Mouse (Mus musculus) heart, postnatal 0 days (tissue): ENCODE results near the gene Fev. TPM values are rescaled to one million over a fixed set of nuclear protein-coding genes. Genes with fewer than 3 reads are reported as not detected.

Experiments used
- ATAC-seq: fragments of 200-750 bp; cut with Nextera tagmentation; 2 replicates; pipeline ENCODE4 v1.8.0; 2017; ENCODE audit warnings: low read depth, moderate number of reproducible peaks, moderate library complexity; ENCODE audit not compliant: insufficient read depth
- DNase-seq: peaks from one replicate; pipeline ENCODE4 v3.0.0-alpha.2; 2016; ENCODE audit warnings: low spot score
- H3K27ac ChIP-seq: fragments of 300-500 bp; sonication (generic); 2 replicates; pipeline ENCODE4 v1.5.1; 2014; ENCODE audit warnings: low read depth, mild to moderate bottlenecking
- H3K27me3 ChIP-seq: fragments of 300-500 bp; sonication (generic); 2 replicates; pipeline ENCODE4 v1.6.1; 2014; ENCODE audit warnings: low read length, mixed read lengths; ENCODE audit not compliant: control insufficient read depth, insufficient read depth
- H3K36me3 ChIP-seq: fragments of 300-500 bp; sonication (generic); replicated peaks from 2 replicates; pipeline ENCODE4 v1.6.1; 2014; ENCODE audit warnings: low read length, mixed read lengths; ENCODE audit not compliant: control insufficient read depth, insufficient read depth
- H3K4me1 ChIP-seq: fragments of 300-500 bp; sonication (generic); 2 replicates; pipeline ENCODE4 v1.6.1; 2014; ENCODE audit warnings: antibody characterized with exemption; ENCODE audit not compliant: control insufficient read depth, insufficient read depth
- H3K4me2 ChIP-seq: fragments of 300-500 bp; sonication (generic); 2 replicates; pipeline ENCODE4 v1.6.1; 2014; ENCODE audit warnings: low read depth, mild to moderate bottlenecking, low read length, moderate library complexity
- H3K4me3 ChIP-seq: fragments of 300-500 bp; sonication (generic); 2 replicates; pipeline ENCODE4 v1.5.1; 2014; ENCODE audit warnings: low read depth, low read length
- H3K9ac ChIP-seq: fragments of 300-500 bp; sonication (generic); replicated peaks from 2 replicates; pipeline ENCODE4 v1.6.1; 2014; ENCODE audit warnings: low read depth, low read length, mixed read lengths
- H3K9me3 ChIP-seq: fragments of 300-500 bp; sonication (generic); replicated peaks from 2 replicates; pipeline ENCODE4 v1.6.1; 2016; ENCODE audit warnings: low read length; ENCODE audit not compliant: control insufficient read depth
- CTCF ChIP-seq: IDR thresholded peaks from 2 replicates; pipeline ENCODE4 v1.5.1; 2016; ENCODE audit warnings: antibody characterized with exemption, control low read depth, low read depth
- EP300 ChIP-seq: IDR thresholded peaks from 2 replicates; pipeline ENCODE4 v1.6.1; 2016; ENCODE audit warnings: antibody characterized with exemption, low read depth
- WGBS: fragments of 180-500 bp; shearing (Covaris S2); extraction: QIAGEN DNeasy Blood & Tissue Kit; methylation state at CpG from one replicate; pipeline ENCODE4 v1.1.7; 2014; 5-methylcytosine and 5-hydroxymethylcytosine counted together
- polyA plus RNA-seq: library from polyadenylated mRNA; unstranded; fragments of >200 nt; fragmentation: Nextera tagmentation; extraction: Ambion mirVana; gene quantifications from 2 replicates; pipeline ENCODE4 v1.2.1, GENCODE M21; 2015
- total RNA-seq: library from RNA; depleted of rRNA; stranded (reverse); fragments of >200 nt; gene quantifications from 2 replicates; pipeline ENCODE4 v1.2.3, GENCODE M21; 2014; ENCODE audit warnings: low replicate concordance

Fev gene
- total and polyA plus RNA-seq, 2 experiments from 2014 or later: 0.34 TPM; not detected in 1

GRCm38 (mm10) chr1:74894966-74895365 is 9.7 kb upstream of the Fev start:
- no peak overlapping the region for H3K9ac ChIP-seq
- H3K27ac ChIP-seq: no peak overlapping the region
- DNase-seq (peak; percentile 34), ATAC-seq (peak; percentile 28; the same call in 1 of the 2 replicates)
- WGBS: 20% methylated on average over 4 of the region's 4 CpGs
- no peaks in the 10 kb centered on the region for H3K4me1 ChIP-seq
- H3K4me2 ChIP-seq: no peak overlapping the region
- TF ChIP-seq CTCF: peak; percentile 69
- no peak for TF ChIP-seq EP300
- no peaks in the 10 kb centered on the region for H3K9me3 ChIP-seq
- H3K4me3 ChIP-seq: no peak overlapping the region
- peaks cover 97% of the 10 kb centered on the region for H3K27me3 ChIP-seq
- no peaks in the 10 kb centered on the region for H3K36me3 ChIP-seq

DNA sequence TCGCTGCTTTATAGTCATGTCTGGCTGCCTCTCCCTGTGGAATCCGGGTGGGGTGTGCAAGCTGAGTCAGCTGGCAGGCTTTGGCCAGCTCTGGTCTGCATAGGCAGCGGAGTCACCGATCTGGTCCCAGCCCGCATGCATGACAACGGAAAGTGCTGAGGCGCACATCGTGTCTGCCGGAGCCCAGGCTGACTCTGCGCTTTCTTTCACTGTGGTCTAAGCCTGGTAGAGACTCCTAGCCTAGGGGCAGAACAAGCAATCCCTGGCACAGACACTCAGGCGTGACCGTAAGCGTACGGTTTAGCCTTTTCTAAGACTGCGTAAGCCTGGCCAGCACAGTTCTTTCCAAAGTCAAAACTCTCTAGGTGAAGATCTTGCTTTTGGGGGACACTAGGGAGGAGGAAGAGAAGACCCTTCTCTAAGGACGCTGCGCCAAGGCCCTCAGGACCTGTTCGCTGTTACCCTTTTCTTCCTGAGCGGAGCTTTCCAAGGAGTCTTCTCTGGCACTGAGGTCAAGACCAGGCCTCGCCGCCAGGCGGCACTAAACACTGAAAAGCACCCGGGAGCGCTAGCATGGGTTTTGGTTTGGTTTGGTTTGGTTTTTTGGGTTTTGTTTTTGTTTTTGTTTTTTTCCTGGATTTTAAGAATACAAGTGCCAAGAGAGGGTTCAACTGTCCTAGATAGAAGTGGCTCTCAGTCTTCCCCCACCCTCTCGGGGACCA is 8.1 kb upstream of the Fev start, which contains the start of gene Cryba2:
TSS of gene Cryba2 (minus strand) at position 10 of the 722 bp plus-strand sequence.
- H3K4me1 ChIP-seq: no peaks in the 10 kb centered on the region
- peaks cover 92% of the 10 kb centered on the region for H3K27me3 ChIP-seq
- H3K4me2 ChIP-seq: no peak within 1 kb of the TSS
- DNase-seq: no peak
- no peaks in the 10 kb centered on the region for H3K36me3 ChIP-seq
- H3K9ac ChIP-seq: no peak within 1 kb of the TSS
- H3K27ac ChIP-seq: no peak within 1 kb of the TSS
- H3K9me3 ChIP-seq: no peaks in the 10 kb centered on the region
- WGBS: 4% methylated on average over 25 of the region's 25 CpGs
- H3K4me3 ChIP-seq: no peak within 1 kb of the TSS
- ATAC-seq: no peak
- no peak for TF ChIP-seq EP300
- TF ChIP-seq CTCF: peak; percentile 57

- Histone ChIP-seq H3K4me1 (no peaks in the 10 kb centered on the region), H3K27me3 (peaks cover 90% of the 10 kb centered on the region), H3K27ac (no peak overlapping the region), H3K4me3 (no peak overlapping the region), H3K36me3 (no peaks in the 10 kb centered on the region), H3K9ac (no peak overlapping the region), H3K4me2 (no peak overlapping the region), H3K9me3 (no peaks in the 10 kb centered on the region)
- DNase-seq (no peak), ATAC-seq (no peak)
- TF ChIP-seq CTCF (no peak), EP300 (no peak)
- 2% methylated on average over 39 of the region's 39 CpGs for WGBS
These were observed 7.3 kb upstream of the Fev start for GRCm38 (mm10) chr1:74892351-74893133.

DNA sequence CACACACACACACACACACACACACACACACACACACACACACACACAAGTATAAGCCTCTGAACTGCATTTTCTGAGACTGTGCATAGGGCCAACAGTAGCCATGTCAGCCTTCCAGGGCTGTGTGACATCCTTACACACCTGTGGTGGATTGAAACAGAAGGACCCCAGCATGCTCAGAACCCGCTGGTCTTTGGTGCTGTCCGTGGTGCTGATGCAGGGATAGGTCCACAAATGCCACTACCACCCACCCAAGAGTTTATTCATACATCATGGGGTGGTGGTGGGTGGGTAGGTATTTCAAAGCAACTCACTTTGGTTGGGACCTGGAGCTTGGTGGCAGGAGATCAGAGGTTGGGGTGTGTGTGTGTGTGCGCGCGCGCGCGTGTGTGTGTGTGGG is 6.3 kb upstream of the Fev start:
- TF ChIP-seq EP300: no peak
- no peak for TF ChIP-seq CTCF
- Histone ChIP-seq H3K27me3 (peaks cover 88% of the 10 kb centered on the region), H3K9me3 (no peaks in the 10 kb centered on the region), H3K4me2 (no peak overlapping the region), H3K4me1 (no peaks in the 10 kb centered on the region), H3K27ac (no peak overlapping the region), H3K9ac (no peak overlapping the region), H3K36me3 (no peaks in the 10 kb centered on the region), H3K4me3 (no peak overlapping the region)
- 9% methylated on average over 3 of the region's 8 CpGs for WGBS
- ATAC-seq (no peak), DNase-seq (no peak)

DNA sequence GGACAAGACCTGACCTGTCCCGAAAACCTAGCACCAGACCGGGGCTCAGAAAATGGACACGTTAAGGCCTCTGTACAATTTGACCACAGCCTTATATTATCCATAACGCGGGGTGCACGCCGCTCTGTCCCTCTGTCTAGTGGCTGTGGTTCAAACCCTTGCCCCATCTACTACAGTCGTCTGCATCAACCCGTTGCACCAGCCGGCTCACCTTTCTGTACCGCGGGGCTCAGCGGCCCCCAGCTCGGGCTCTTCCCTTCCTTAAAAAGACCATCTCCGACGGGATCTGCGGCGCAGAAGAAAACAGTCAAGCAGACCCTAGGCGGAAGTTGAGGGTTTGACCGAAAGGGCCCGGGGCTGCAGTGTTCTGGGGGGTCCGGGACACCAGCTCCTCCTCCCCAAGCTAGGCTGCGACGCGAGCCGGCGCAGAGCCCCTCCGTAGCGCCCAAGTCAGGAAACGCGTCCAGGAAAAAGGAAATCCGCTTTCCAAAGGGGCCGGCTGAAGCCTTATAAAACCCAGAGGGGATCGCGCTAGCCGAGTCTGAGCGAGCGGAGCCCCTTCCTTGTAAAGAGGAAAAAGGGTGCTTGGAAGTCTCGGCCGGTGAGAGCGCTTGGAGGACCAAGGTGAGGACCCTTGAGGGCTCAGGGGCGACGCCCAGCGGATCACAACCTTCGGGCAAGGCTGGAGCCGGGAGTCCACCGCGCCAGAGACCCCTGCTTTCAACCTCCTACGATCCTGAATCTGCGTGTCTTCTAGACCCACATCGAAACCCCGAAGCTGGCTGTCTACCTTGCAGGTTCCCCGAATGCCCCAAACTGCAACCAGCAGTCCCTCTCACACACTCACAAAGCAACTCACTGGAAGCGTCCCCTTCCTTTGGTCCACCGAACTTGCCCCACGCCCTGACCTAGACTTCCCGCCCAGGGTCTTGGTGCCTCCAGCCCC is 750 bp downstream of the Fev start:
- Histone ChIP-seq H3K27ac (no peak overlapping the region), H3K27me3 (peaks cover 86% of the 10 kb centered on the region), H3K9ac (no peak overlapping the region), H3K36me3 (no peaks in the 10 kb centered on the region), H3K4me1 (peaks cover 6% of the 10 kb centered on the region; the same call in 1 of the 2 replicates), H3K9me3 (no peaks in the 10 kb centered on the region), H3K4me3 (peak overlapping the region; percentile 38), H3K4me2 (peak overlapping the region; percentile 54)
- DNase-seq (no peak), ATAC-seq (no peak)
- WGBS: 1% methylated on average over 57 of the region's 57 CpGs
- TF ChIP-seq EP300 (no peak), CTCF (no peak)
